Mouse (Mus musculus): ENCODE data around the gene Cramp1l.
A peak's percentile ranks its signal among the peaks of the same experiment; 100 is the strongest.

Cramp1l gene

GRCm38 (mm10) chr17:25015655-25016291 lies at the start of gene Cramp1l, which contains the start of gene Ift140:
TSS of gene Cramp1l (minus strand) at chr17:25015788.
TSS of gene Ift140 (plus strand) at chr17:25016085.
- DNase-seq, result peak; percentile 98 to 99

DNA sequence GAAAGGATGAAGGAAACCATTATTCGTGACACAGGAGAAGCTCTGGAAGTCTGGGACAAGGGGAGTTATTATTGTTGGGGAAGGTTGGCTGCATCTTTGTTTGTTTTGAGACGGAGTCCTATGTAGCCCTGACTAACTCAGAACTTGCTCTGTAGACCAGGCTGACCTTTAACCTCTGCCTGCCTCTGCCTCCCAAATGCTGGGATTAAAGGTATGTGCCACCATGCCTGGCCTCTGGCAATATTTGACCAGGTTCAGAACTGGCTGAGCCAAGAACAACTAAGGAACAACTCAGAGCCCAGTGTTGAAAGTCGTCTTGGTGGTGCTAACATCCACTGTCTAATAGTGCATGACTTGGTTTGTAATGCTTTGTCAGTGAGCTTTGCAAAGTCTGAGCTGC lies 49.6 kb upstream of the Cramp1l start:
- DNase-seq, result no peak

DNA sequence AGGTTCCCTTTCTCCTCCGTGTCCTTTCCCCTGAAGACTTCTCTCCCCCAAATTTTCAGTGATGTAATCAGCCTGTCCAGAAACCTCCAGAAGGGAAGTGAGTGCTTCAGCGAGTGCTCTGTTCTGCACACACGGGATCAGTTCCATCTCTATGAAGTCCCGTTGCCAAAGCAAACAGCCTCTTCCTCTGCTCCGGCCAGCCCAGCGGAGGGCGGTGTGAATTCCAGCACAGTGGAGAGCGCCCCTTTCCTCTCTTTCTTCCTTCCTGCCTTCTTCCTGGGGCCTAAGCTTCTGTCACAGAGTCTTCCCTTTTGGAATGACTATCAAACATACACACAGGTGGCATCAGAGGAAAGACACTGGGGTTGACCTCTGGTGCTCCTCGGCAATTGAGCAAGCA lies 48.8 kb upstream of the Cramp1l start:
- no peak for DNase-seq

DNA sequence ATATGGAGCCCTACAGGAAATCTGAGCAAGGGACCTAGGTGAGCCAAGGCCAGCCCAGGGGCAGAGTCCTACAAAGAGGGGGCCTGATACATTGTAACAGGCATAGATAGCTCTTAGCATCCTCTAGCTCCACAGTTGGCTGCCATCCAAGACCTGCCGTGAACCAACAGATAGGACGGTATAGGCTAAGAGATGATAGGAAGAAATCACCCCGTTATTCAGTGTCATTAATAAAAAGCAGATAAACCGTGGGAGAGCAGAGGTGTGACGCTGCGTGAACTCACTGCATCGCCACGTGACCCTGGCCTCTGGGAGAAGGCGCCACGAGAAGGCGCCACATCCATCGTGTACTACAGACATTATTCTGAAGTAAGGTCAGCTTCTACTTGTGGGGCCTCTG lies 48.3 kb upstream of the Cramp1l start:
- DNase-seq, result peak; percentile 68 to 72

DNA sequence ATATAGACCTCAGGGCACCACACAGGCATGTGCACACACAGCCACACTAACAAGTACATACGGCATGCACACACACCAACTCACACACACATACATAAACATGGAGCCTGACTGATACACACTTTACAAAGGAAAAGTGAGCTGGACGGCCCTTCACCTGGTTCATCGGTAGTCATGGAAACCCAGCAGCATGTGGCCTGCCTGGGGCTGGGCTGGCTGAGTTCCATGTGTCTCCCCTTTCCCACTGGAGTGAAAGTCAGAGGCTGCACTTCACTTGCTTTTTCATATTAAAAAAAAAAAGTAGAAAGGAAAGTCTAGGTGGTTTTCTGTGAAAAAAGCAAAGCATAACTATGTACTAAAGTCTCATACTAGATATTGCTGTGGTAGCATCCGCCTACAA lies 47.7 kb upstream of the Cramp1l start:
- peak in 1 of 2 experiments; percentile 50 for DNase-seq

DNA sequence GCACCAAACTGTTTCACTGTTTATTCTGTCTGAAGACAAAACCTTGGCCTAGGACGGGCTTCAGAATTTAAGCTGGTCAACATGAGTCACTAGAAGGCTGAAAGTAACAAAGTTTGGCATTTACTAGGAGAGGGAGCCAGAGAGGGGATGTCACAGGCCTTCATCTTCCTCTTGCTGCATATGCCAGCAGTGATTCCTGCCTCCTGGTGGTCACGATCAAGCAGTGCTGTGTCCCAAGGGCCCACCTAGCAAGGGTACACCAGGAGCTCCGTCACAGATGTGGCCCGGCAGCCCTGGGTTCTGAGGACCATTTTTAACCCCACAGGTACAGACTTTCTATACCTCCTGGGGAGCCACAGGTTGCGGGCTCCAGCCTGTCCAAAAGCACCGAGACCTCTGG lies 41.5 kb upstream of the Cramp1l start:
- no peak for DNase-seq

DNA sequence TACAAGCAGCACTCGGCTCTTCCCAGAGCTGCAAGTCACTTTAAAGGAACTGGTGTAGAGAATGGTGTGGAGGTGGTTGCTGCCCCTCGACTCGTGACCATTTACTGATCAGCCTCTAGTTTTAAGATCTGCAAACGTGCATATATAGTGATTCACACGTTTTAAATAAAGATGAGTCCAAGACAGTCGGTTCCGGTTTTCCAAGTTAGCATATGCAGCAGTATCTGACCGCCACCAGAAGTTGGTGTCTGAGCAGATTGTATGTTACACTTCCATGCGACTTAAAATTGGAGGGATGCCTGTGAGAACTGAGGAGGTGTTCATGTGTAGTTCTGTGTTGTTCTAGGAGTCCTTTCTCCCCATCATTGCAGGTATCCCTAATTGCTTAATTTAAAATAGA lies 37.7 kb upstream of the Cramp1l start:
- no peak for DNase-seq

DNA sequence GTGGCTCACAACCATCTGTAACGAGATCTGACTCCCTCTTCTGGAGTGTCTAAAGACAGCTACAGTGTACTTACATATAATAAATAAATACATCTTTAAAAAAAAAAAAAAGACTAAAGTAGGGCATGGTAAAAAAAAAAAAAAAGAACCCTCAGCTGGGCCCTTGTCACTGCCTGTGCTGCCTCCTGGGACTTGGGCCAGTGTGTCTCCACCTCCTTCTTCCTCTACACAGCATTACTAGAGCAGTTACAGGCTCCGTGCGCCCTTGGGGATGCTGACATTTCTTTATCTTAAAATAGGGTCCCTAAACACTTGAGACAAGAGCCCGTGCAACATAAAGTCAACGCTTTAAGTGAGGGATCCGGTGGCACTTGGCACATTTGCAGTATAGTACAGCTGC lies 31.6 kb upstream of the Cramp1l start:
- no peak for DNase-seq

DNA sequence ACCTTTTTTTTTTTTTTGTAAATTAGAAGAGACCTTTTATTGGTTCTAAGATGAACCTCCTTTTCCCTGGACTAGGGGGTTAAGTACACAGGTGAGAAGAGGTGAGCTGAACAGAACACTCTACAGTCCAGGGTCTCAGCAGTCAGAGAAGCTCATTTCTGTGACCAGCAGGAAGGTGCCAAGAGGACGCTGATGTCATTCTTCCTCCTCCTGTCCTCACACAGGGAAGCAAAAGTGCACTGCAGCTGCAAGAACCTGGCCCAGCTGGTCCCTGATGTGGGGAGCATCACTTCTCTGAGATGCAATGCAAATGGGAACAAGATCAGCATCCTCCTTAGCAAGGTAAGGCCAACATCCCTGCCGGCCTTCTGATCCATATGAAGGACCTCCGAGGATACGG lies 29.7 kb upstream of the Cramp1l start:
- DNase-seq, result no peak

GRCm38 (mm10) chr17:25044879-25045278 lies 29.3 kb upstream of the Cramp1l start:
- no peak for DNase-seq

DNA sequence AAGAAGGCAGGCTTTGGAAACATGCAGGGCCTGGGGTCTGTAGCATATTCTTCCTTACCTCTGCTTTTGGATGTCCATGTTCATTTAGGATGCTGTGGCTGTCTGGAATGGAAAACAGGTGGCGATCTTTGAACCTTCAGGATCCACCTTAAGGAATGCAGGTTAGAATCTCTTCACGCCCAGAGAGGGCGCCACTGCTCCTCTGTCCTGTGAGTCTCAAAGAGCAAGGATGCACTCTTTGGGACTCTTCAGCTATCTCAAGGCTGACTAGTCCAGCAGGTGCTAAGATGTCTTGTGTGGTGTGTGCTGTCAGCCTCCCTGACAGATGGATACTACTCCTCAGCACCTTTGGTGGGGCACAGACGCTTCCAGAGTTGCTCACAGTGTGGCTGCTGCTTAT lies 20.6 kb upstream of the Cramp1l start:
- peak; percentile 43 to 46 for DNase-seq

DNA sequence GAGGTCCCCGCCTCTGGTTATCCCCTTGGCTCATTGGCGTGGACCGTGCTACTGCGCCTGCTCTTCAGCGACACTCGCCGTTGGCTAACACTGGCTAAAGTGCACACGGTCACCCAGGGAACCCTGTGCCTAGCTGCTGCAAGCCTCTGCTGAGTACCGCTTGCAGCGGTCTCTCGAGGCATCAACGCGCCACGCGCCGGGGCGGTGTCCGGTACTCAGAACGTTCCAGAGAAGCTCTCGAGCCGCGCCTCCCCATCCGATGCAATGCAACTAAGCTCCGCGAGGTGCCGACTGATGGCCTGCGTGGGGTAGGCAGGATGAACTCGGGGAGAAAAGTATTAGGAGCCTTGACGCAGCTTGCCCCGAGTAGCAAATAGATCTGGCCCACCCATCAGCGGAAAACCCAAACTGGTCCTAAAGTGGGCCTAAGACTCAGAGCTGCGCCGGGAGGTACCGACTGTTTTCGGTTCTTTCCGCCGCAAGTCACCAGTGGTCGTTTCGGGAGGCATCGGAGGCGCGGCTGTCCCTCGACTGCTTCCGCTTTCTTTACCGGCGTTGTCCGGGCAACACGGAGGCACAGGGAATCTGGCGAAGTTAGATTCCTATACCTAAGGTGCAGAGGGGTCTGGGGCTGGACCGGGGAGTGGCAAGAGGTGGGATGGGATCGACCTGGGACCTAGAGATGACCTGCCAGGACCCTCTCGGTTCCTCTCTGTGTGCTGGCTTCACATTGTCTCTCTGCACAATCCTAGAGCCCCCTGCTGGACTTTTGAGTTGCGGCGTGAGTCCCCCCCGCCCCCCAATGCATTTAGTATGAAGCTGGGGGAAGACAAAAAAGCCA lies 924 bp upstream of the Cramp1l start:
- DNase-seq, result peak in 1 of 2 experiments; percentile 84

GRCm38 (mm10) chr17:25014841-25015570 lies 582 bp downstream of the Cramp1l start:
- peak; percentile 57 to 60 for DNase-seq

- peak; percentile 28 to 30 for DNase-seq
Observed at GRCm38 (mm10) chr17:25013606-25014501, 1.7 kb downstream of the Cramp1l start.

DNA sequence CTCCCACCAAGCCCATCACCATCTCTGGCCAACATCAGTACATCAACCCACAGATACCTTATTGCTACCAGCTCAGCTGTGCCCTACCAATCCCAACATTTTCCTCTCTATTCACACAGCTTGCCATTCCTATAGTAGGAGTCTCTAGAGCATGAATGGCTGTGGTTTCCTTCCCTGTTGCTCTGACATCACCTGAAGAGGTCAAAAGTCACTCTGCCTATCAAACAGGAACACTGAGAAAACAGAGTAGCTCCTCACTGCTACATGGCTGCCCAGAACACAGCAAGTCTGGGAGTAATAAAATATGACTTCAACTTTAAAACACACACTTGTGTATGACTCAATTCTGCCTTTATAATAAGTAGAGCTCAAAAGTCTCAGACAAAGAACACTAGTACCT lies 8.1 kb downstream of the Cramp1l start:
- no peak for DNase-seq

- no peak for DNase-seq
Observed at GRCm38 (mm10) chr17:25005102-25005501, 10.5 kb downstream of the Cramp1l start.

GRCm38 (mm10) chr17:24994721-24995120 lies 20.9 kb downstream of the Cramp1l start:
- no peak for DNase-seq

GRCm38 (mm10) chr17:24987221-24987620 lies 28.4 kb downstream of the Cramp1l start:
- DNase-seq, result no peak

GRCm38 (mm10) chr17:24960852-24961715 lies 54.5 kb downstream of the Cramp1l start:
- no peak for DNase-seq

DNA sequence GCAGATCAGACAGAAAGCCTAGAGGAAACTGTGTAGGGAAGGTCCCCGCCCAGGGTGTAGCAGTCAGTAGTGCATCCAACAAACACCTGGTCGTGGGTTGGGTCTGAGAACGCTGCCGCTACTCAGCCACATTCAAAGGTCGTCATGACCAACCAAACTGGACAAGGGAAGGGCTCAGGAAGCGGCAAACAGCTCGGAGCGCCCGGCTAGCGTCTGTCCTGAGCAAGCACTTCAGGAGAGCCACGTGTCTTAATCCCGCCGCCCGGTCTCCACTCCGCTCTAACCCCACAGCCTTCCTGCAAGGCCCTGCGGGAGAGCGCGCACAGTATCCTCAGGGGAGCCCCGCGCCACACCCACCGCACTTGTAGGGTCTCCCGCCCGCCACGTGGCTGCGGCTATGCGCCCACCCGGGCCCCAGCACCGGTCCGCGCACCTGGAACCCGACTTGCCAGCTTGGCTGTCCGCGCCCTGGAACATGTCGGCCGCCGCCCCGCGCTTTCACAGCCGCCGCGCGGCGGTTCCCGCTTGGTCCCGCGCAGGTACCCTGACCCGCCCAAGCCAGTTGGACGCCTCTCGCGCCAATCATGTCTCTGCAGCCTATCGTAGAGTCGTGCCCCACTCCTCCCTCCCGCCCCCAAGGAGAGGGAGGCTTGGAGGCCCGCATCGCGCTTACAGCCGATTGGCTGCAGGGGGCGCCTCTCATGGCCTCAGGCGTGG lies 55.3 kb downstream of the Cramp1l start, which contains the start of gene Jpt2:
Jpt2 (minus strand) TSS at position 555 of the 717 bp plus-strand sequence.
- DNase-seq, result peak; percentile 99 to 100

DNA sequence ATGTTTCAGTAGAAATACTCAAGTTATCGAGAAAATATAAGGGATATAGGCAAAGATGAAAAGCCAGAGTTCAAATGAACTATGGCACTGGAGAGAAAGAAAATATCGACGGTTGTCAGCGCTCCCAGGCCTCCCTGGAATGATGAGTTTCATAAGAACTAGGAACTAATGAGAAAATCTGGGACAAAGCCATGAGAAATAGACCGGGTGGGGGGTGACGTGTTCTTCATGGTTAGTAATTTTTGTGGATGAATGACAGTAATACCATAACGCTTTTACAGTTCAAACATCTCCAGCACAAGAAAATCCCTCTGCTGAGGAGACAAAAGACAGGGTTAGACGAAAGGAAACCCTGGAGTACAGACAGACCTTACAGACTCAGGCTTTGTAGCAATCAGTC lies 56.2 kb downstream of the Cramp1l start:
- DNase-seq, result no peak

All from cerebellum, postnatal 10 days (tissue).